Mouse (Mus musculus) G1E (cell line): Measurements from ENCODE around the gene Rsu1.

ENCODE experiments used
- CTCF ChIP-seq: IDR thresholded peaks from 2 replicates; pipeline ENCODE4 v1.5.1; 2012; ENCODE audit warnings: low read depth, low read length, inconsistent platforms, mixed read lengths
- GATA1 ChIP-seq: IDR thresholded peaks from 2 replicates; pipeline ENCODE4 v1.6.1; 2012; ENCODE audit warnings: borderline replicate concordance, low read length, inconsistent platforms, mixed read lengths
- GATA2 ChIP-seq: IDR thresholded peaks from 2 replicates; pipeline ENCODE4 v1.6.1; 2012; ENCODE audit warnings: low read depth, low read length, inconsistent platforms, borderline replicate concordance
- POLR2AphosphoS5 ChIP-seq: IDR thresholded peaks from 2 replicates; pipeline ENCODE4 v1.6.1; 2012; ENCODE audit warnings: low read depth, low read length, inconsistent platforms; ENCODE audit not compliant: insufficient replicate concordance
- TAL1 ChIP-seq: conservative IDR thresholded peaks from 2 replicates; pipeline ENCODE4 v1.6.1; 2012; ENCODE audit warnings: low read depth, low read length, inconsistent platforms, mixed read lengths

DNA sequence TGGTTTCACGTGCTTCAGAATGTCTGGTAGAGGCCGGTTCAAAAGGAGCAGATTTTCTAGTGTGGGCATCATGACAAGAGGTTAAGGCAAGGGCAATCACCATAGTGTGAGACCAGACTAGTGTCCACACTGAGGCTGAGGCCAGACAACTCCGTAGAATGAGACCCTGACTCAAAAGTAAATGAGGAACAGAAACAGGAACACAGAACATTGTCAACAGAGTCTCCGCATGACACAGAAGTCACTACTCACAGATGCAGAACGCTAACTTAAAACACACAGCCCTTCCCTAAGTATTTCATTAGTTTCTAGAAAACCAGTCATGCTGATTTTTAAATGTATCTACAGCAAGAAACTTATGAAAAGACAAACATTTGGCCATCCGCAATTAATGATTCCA is 53.1 kb downstream of the Rsu1 start:
- TF ChIP-seq POLR2AphosphoS5 (no peak), CTCF (no peak), GATA1 (no peak), TAL1 (no peak), GATA2 (no peak)
